Mouse (Mus musculus) limb, embryonic 10.5 days (tissue): ENCODE data around the gene Purb. TPM values are rescaled to one million over a fixed set of nuclear protein-coding genes. Genes with fewer than 3 reads are reported as not detected.
A peak's percentile ranks its signal among the peaks of the same experiment; 100 is the strongest.

Experiments used
- DNase-seq: peaks from one replicate; pipeline ENCODE4 v3.0.0-alpha.2; 2017; ENCODE audit warnings: low spot score
- H3K27ac ChIP-seq: fragments of 300-500 bp; sonication (generic); 2 replicates; pipeline ENCODE4 v1.5.1; 2016; ENCODE audit warnings: mild to moderate bottlenecking
- H3K27me3 ChIP-seq: fragments of 300-500 bp; sonication (generic); 2 replicates; pipeline ENCODE4 v1.6.1; 2016; ENCODE audit warnings: low read depth, mild to moderate bottlenecking; ENCODE audit not compliant: poor library complexity, severe bottlenecking
- H3K36me3 ChIP-seq: fragments of 300-500 bp; sonication (generic); 2 replicates; pipeline ENCODE4 v1.6.1; 2016; ENCODE audit warnings: mild to moderate bottlenecking, moderate library complexity
- H3K4me1 ChIP-seq: fragments of 300-500 bp; sonication (generic); 2 replicates; pipeline ENCODE4 v1.6.1; 2016
- H3K4me3 ChIP-seq: fragments of 300-500 bp; sonication (generic); 2 replicates; pipeline ENCODE4 v1.5.1; 2016; ENCODE audit warnings: mild to moderate bottlenecking, moderate library complexity
- H3K9me3 ChIP-seq: fragments of 300-500 bp; sonication (generic); replicated peaks from 2 replicates; pipeline ENCODE4 v1.6.1; 2016; ENCODE audit warnings: mild to moderate bottlenecking
- WGBS: fragments of 180-500 bp; shearing (Covaris S2); methylation state at CpG from one replicate; pipeline ENCODE4 v1.1.7; 2016; 5-methylcytosine and 5-hydroxymethylcytosine counted together
- polyA plus RNA-seq: library from polyadenylated mRNA; unstranded; fragments of >200 nt; fragmentation: Nextera tagmentation; extraction: Ambion mirVana; gene quantifications from 2 replicates; pipeline ENCODE4 v1.2.1, GENCODE M21; 2016

The Purb gene
- 15.9 and 17.9 TPM in 2 replicates for polyA plus RNA-seq

DNA sequence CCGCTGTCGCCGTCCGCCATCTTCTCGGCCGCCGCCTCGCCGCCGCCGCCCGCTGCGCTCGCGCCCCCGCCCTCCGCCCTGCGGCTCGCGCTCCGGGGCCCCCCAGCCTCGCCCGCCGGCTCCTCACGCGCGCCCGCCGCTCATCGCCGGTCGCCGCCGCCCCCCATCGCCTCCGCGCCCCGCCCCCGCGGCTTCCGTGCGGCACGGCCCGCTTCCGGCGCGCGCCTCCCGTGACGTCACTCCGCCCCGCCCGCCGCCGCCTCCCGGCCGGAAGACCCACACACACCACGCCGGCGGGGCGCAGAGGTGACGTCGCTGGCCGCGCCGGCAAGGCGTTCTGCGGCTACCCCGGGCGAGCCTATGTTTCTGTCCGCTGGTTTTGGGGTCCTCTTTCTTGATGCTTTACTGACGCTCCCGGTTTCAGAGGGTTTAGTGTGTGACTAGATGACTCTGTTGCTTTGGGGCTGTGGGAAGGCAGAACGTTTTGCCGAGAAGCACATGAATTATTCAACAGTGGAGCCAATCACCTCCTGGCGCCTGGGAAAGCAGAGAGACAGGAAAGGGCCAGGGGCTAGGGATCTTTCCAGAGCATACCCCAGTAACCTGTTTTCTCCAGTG, at the start of gene Purb:
Gene Purb, minus strand, starts transcription at position 51 of the 618 bp plus-strand sequence.
- no peaks in the 10 kb centered on the region for H3K27me3 ChIP-seq
- DNase-seq = peak; percentile 95
- 10% methylated on average over 76 of the region's 76 CpGs for WGBS

GRCm38 (mm10) chr11:6525241-6525640, 49.5 kb upstream of the Purb start:
- WGBS = 93% methylated on average over 1 of the region's 1 CpGs

More for the DNA sequence above, at the start of gene Purb:
- Histone ChIP-seq H3K36me3 (peaks cover 22% of the 10 kb centered on the region), H3K4me3 (peak within 1 kb of the TSS; percentile 98), H3K27ac (peak within 1 kb of the TSS; percentile 95), H3K4me1 (peaks cover 35% of the 10 kb centered on the region), H3K9me3 (no peaks in the 10 kb centered on the region)

DNA sequence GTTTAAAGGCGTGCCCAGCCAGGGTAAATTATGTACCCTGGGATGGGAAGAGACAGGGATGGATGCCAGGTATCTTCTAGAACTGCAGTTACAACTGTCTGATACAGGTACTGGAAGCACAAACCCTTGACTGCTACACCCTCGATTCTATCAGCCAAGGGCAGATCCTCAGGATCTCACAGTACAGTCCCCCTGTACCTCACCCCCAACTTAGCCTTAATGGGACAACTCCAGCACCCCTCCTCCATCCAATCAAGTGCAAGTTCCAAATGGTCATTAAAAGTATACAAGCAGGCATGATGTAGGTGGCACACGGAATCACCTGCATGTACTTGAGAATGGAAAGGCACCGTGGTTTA, 49.1 kb upstream of the Purb start:
- no peak overlapping the region for H3K4me3 ChIP-seq
- H3K36me3 ChIP-seq = peaks cover 37% of the 10 kb centered on the region
- no peaks in the 10 kb centered on the region for H3K9me3 ChIP-seq
- H3K4me1 ChIP-seq = peaks cover 3% of the 10 kb centered on the region
- 92% methylated on average over 4 of the region's 4 CpGs for WGBS
- H3K27ac ChIP-seq = no peak overlapping the region
- DNase-seq = no peak
- H3K27me3 ChIP-seq = no peaks in the 10 kb centered on the region

More at GRCm38 (mm10) chr11:6525241-6525640, 49.5 kb upstream of the Purb start:
- H3K9me3 ChIP-seq = no peaks in the 10 kb centered on the region
- no peak overlapping the region for H3K27ac ChIP-seq
- H3K27me3 ChIP-seq = no peaks in the 10 kb centered on the region
- H3K4me3 ChIP-seq = no peak overlapping the region
- H3K36me3 ChIP-seq = peaks cover 37% of the 10 kb centered on the region
- DNase-seq = no peak
- H3K4me1 ChIP-seq = peaks cover 3% of the 10 kb centered on the region

DNA sequence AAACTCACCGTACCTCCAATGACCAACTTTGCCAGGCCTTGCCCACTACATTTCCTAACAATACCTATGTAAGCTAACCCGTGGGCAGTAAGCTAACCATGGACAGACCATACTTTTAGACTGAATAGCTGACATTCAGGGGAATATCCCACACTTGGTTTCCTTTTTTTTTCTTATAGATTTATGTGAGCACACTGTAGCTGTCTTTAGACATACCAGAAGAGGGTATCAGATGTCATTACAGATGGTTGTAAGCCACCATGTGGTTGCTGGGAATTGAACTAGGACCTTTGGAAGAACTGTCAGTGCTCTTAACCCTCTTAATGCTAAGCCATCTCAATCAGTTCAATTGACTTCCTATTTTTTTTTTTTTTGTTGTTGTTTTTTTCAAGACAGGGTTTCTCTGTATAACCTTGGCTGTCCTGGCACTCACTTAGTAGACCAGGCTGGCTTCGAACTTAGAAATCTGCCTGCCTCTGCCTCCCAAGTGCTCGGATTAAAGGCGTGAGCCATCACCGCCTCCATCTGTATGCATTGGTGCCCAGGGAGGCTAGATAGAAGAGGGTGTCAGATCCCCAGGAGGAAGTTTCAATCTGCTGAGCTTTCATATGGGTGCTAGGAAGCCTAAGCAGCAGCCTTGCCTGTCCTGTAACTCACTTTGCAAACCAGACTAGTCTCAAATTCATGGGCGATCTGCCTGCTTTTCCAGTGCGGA, 48.6 kb upstream of the Purb start:
- peaks cover 3% of the 10 kb centered on the region for H3K4me1 ChIP-seq
- DNase-seq = no peak
- H3K4me3 ChIP-seq = no peak overlapping the region
- H3K27me3 ChIP-seq = no peaks in the 10 kb centered on the region
- WGBS = 90% methylated on average over 8 of the region's 8 CpGs
- H3K36me3 ChIP-seq = peaks cover 37% of the 10 kb centered on the region
- H3K9me3 ChIP-seq = no peaks in the 10 kb centered on the region
- H3K27ac ChIP-seq = no peak overlapping the region

- DNase-seq = no peak
- H3K4me1 ChIP-seq = peaks cover 3% of the 10 kb centered on the region; the same call in 1 of the 2 replicates
- no peaks in the 10 kb centered on the region for H3K27me3 ChIP-seq
- 62% methylated on average over 1 of the region's 1 CpGs for WGBS
- H3K27ac ChIP-seq = no peak overlapping the region
- H3K9me3 ChIP-seq = no peaks in the 10 kb centered on the region
- H3K36me3 ChIP-seq = peaks cover 37% of the 10 kb centered on the region
- H3K4me3 ChIP-seq = no peak overlapping the region
Observed at GRCm38 (mm10) chr11:6523662-6524088, 48.0 kb upstream of the Purb start.

DNA sequence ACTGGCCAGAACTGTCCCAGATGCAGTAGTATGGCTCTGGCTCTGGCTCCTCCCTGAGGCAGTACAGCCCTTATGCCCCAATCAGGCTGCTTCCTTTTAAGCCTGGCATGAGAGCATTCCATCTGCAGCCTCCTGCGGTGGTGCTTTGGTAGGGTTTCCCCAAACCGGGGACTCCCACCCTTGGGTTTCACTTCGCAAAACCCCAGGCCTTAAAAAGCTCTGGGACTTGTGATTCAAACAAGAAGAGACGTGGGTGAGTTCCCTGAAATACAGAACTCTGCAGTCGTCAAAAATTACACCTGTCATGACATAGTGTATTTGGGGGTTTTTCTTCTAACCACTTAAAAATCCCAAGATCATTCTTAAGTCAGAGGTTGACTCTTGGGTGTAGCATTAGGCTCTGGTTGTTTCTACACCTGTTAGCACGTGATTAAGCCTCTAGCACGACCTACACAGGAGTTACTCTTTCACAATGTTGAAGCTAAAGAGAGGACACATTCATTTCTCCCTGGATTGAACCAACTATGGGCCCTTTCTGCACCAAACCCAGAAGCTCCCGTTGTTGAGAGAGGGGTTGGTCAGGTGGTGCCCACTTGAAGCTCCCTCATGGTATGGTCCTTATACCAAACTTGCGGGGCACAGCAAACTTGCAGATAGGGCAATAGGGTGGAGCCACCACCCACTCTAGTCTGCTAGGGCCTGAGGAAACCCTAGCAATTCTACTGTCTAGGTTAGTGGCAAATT, 47.2 kb upstream of the Purb start:
- no peak for DNase-seq
- Histone ChIP-seq H3K4me3 (no peak overlapping the region), H3K27me3 (no peaks in the 10 kb centered on the region), H3K36me3 (peaks cover 37% of the 10 kb centered on the region), H3K9me3 (no peaks in the 10 kb centered on the region), H3K4me1 (peaks cover 3% of the 10 kb centered on the region; the same call in 1 of the 2 replicates), H3K27ac (no peak overlapping the region)
- WGBS = 74% methylated on average over 9 of the region's 9 CpGs

DNA sequence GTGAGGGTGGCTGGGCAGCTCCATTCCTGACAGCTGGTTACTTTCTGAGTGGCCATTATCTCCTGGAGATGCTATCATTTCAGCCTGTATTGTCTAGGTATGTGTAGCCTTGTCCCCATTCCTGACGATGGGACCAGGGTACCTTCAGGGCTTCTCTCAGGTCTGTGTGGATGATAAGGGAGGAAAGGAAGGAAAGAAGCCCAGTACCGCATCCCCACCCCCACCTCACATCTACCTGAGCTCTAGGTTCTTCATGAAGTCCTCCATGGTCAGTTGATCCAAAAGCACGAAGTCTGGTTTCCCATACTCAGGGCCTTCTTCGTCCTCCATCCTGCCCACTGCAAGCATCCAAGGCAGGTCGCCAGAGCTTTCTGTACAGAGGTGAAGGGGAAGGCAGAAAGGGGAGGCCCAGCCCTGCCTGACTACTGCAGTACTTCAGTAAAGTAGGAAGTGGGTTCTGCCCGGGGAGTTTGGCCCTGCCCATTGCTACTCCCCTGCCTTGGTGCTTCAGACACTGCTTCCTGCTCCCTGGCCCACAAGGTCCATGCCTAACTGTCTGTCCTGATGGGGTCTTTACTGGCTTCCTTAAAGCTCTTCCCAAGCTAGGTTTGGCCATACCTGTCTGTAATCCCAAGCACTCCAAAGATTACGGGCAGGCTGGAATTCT, 44.9 kb upstream of the Purb start, which contains the start of gene Myo1g:
Gene Myo1g, minus strand, starts transcription at position 459 of the 667 bp plus-strand sequence.
- H3K9me3 ChIP-seq = no peaks in the 10 kb centered on the region
- DNase-seq = no peak
- WGBS = 79% methylated on average over 7 of the region's 7 CpGs
- no peaks in the 10 kb centered on the region for H3K27me3 ChIP-seq
- H3K4me3 ChIP-seq = no peak within 1 kb of the TSS
- H3K4me1 ChIP-seq = no peaks in the 10 kb centered on the region
- peaks cover 24% of the 10 kb centered on the region for H3K36me3 ChIP-seq
- H3K27ac ChIP-seq = no peak within 1 kb of the TSS

DNA sequence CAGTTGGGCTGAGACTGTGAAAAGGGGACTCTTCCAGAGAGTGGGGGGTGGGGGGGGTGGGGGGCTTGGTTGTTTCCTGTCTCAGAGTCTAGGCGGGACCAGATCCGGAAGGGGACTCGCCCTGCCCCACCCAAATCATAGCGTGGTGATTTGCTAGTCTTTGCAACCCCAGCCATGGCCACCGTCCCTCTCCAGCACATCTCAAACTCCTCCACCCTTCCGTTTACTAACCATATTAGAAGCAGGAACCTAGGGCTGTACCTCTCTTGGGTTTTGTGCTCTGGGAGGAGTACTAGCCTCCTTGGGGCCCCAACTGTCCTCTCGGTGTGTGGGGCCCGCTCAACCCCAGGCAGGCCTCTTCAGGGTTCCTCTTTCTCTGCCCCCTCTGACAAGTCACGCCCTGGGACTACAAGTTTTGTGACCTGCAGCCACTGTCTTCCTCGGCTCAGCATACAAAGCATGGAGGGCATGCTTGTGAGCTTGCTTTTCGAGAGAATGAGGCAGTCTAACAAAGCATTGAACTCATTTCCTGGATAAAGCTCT, 43.8 kb upstream of the Purb start:
- 78% methylated on average over 11 of the region's 11 CpGs for WGBS
- H3K27me3 ChIP-seq = no peaks in the 10 kb centered on the region
- H3K27ac ChIP-seq = no peak overlapping the region
- peaks cover 13% of the 10 kb centered on the region for H3K36me3 ChIP-seq
- DNase-seq = no peak
- H3K9me3 ChIP-seq = no peaks in the 10 kb centered on the region
- H3K4me1 ChIP-seq = no peaks in the 10 kb centered on the region; the same call in 1 of the 2 replicates
- H3K4me3 ChIP-seq = no peak overlapping the region

DNA sequence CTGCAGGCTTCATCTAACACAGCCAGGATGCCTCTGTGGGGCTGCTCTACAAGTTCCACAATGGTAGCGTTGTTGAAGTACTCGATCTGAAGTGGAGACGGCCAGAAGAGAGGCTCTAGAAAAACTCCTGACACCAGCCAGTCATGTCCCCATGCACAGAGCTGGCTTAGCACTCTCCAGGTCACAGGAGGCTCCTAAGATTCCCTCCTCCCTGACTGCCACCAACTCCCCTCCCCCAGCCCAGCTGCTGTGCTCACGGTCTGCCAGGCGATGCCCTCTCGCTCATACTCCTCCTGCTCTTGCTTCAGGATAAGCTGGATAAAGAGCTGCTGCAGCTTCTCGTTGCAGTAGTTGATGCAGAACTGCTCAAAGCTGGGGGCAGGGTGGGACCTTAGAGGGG, 39.1 kb upstream of the Purb start:
- DNase-seq = no peak
- 53% methylated on average over 7 of the region's 7 CpGs for WGBS
- no peaks in the 10 kb centered on the region for H3K27me3 ChIP-seq

DNA sequence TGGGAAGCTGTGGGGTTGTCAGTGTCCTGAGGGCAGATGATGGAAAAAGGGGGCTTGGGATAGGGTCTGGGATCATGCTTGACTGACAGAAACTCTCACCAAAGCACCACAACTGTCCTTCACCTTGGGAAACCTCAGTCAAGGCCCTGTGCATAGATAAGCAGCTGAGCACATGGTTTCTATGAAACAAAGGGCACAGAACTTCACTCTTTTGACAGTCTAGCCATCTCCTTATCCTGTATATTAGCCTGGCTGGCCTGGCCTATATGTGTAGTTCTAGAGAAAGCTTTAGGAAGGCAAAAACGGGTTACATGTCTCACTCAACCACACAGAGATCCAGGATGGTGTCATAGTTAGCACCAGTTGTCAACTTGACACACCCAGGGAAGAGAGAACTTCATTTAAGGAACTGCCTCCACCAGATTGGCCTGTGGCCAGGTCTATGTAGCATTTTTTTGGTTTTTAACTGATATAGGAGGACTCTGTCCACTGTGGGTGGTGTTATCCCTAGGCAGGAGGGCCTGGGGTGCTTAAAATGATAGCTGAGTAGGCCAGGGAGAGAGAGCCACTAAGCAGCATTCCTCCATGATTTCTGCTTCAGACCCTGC, 32.7 kb upstream of the Purb start:
- WGBS = 69% methylated on average over 1 of the region's 1 CpGs
- Histone ChIP-seq H3K4me3 (no peak overlapping the region), H3K27ac (no peak overlapping the region)

More for the DNA sequence above, 39.1 kb upstream of the Purb start:
- Histone ChIP-seq H3K27ac (no peak overlapping the region), H3K36me3 (no peaks in the 10 kb centered on the region), H3K4me1 (no peaks in the 10 kb centered on the region; the same call in 1 of the 2 replicates), H3K4me3 (no peak overlapping the region), H3K9me3 (no peaks in the 10 kb centered on the region)

GRCm38 (mm10) chr11:6506516-6506915, 30.8 kb upstream of the Purb start:
- Histone ChIP-seq H3K36me3 (no peaks in the 10 kb centered on the region), H3K4me3 (no peak overlapping the region), H3K9me3 (no peaks in the 10 kb centered on the region), H3K27me3 (no peaks in the 10 kb centered on the region), H3K4me1 (no peaks in the 10 kb centered on the region), H3K27ac (no peak overlapping the region)
- 87% methylated on average over 9 of the region's 9 CpGs for WGBS
- no peak for DNase-seq

More for the DNA sequence above, 32.7 kb upstream of the Purb start:
- H3K4me1 ChIP-seq = no peaks in the 10 kb centered on the region
- no peaks in the 10 kb centered on the region for H3K27me3 ChIP-seq
- DNase-seq = no peak
- no peaks in the 10 kb centered on the region for H3K36me3 ChIP-seq
- H3K9me3 ChIP-seq = no peaks in the 10 kb centered on the region

- 88% methylated on average over 6 of the region's 6 CpGs for WGBS
- no peak overlapping the region for H3K27ac ChIP-seq
- no peak overlapping the region for H3K4me3 ChIP-seq
- no peaks in the 10 kb centered on the region for H3K9me3 ChIP-seq
- no peaks in the 10 kb centered on the region for H3K27me3 ChIP-seq
- DNase-seq = no peak
- H3K4me1 ChIP-seq = no peaks in the 10 kb centered on the region
- no peaks in the 10 kb centered on the region for H3K36me3 ChIP-seq
Observed at GRCm38 (mm10) chr11:6504689-6505088, 29.0 kb upstream of the Purb start.
